Mouse (Mus musculus) heart, postnatal 0 days (tissue): ENCODE measurements around the gene Pcca.

Experiments
- CTCF ChIP-seq: IDR thresholded peaks from 2 replicates; pipeline ENCODE4 v1.5.1; 2016; ENCODE audit warnings: antibody characterized with exemption, control low read depth, low read depth
- EP300 ChIP-seq: IDR thresholded peaks from 2 replicates; pipeline ENCODE4 v1.6.1; 2016; ENCODE audit warnings: antibody characterized with exemption, low read depth

DNA sequence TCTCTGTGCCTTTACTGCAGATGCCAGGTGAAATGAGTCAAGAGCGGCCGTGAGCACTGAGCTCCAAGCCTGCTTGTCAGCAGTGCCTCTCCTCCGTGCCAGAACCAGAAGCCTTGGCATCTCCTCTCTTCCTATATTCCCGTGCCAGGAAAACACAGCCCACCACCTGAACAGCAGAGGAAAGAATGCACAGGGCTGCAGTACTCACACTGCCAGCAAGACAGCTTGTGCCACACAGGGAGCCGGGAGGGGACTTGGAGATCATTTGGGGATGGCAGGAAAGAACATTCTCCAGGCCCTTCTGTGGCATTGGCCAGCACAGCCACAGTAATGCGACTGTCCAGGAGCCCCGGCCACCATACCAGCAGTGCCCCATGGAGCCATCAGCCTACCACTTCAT is 351.8 kb downstream of the Pcca start:
- TF ChIP-seq CTCF (no peak), EP300 (no peak)
